11 mouse cellular contexts compared by ENCODE assay signal in the genomic region with DNA sequence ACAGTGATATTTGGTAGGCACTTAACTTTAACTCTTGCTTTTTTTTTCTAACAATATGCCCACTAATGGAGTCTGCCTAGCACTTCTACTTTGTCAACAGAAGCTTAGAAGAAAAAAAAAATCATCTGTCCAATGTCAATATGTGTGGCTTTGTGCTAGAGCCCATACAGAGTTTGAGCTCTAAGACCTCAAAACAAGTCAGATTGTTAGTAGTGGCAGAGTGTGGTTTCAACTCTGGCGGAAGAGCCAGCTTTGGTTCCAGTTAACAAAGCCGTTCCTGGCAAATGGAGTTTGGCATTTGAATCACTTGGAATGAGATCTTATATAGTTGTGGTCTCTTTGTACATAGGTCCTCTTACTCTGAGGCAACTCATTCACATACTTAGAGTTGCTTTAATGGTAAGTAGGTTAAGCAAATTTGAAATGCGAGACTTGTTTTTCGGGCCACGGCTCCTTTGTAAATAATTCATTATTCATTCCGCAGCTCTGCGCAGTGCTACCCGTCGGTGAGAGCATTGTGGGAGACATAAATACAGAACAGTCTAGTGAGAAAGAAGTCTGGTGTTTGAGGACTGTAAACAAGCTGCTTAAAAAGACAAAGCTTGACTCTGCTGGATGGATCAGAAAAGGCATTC.
DNase-seq lines count a peak whose midpoint lies in the region; ATAC-seq and TF ChIP-seq lines count a peak whose summit lies in the region.
"Had no signal": no experiment of that assay in that cellular context is flagged by ENCODE, and none has a peak within 500 bp of the region (broad histone marks: within the 10 kb centered on the region; RNA-seq: fewer than 3 reads in every experiment).

No protein-coding gene starts in this region.

- WGBS in hindbrain, embryonic 15.5 days: 29% methylated on average over 9 of the region's 9 CpGs
- WGBS in stomach, postnatal 0 days: 33% methylated on average over 9 of the region's 9 CpGs

- peaks cover 10% of the 10 kb centered on the region for H3K4me1 ChIP-seq in embryonic fibroblast, embryonic 13.5 days (ENCODE audit: control insufficient read depth, insufficient read depth, low read length)
- peaks cover 20% of the 10 kb centered on the region for H3K4me1 ChIP-seq in hindbrain, embryonic 15.5 days (replicated peaks)
- no peaks in the 10 kb centered on the region for H3K4me1 ChIP-seq in stomach, postnatal 0 days (replicated peaks; ENCODE audit: control insufficient read depth, insufficient read depth)

- no peak for TF ChIP-seq CTCF in embryonic fibroblast, embryonic 13.5 days (IDR thresholded peaks at IDR 0.05; ENCODE audit: borderline replicate concordance, insufficient read depth, low read length)
- no peak for TF ChIP-seq CTCF in stomach, postnatal 0 days (IDR thresholded peaks at IDR 0.05; ENCODE audit: low read depth)

- H3K27me3 ChIP-seq in hindbrain, embryonic 15.5 days: no peaks in the 10 kb centered on the region
- H3K27me3 ChIP-seq in stomach, postnatal 0 days (ENCODE audit: control insufficient read depth, insufficient read depth, low read length): no peaks in the 10 kb centered on the region
- H3K27me3 ChIP-seq: liver, embryonic 13.5 days had no signal

- no peak overlapping the region for H3K9ac ChIP-seq in hindbrain, embryonic 15.5 days
- H3K9ac ChIP-seq in stomach, postnatal 0 days (ENCODE audit: low read length): no peak overlapping the region
- H3K9ac ChIP-seq: liver, embryonic 13.5 days had no signal

- peak; percentile 69 for ATAC-seq in hindbrain, embryonic 15.5 days (ENCODE audit: low FRiP score, low read depth)
- peak; percentile 40; the same call in 1 of the 2 replicates for ATAC-seq in stomach, postnatal 0 days (ENCODE audit: low FRiP score, low TSS enrichment)

- no peaks in the 10 kb centered on the region for H3K9me3 ChIP-seq in hindbrain, embryonic 15.5 days
- no peaks in the 10 kb centered on the region for H3K9me3 ChIP-seq in stomach, postnatal 0 days (ENCODE audit: control insufficient read depth, low read length)

- H3K27ac ChIP-seq in embryonic fibroblast, embryonic 13.5 days (ENCODE audit: insufficient read depth, low read length): peak overlapping the region; percentile 86
- H3K27ac ChIP-seq in hindbrain, embryonic 15.5 days (replicated peaks): peak overlapping the region; percentile 13
- H3K27ac ChIP-seq in stomach, postnatal 0 days (replicated peaks): peak overlapping the region; percentile 69

- TF ChIP-seq EP300 in stomach, postnatal 0 days (optimal IDR thresholded peaks at IDR 0.05): no peak

- DNase-seq in lung, postnatal 36 days: peak; percentile 1
- DNase-seq in lung, adult 18-20 months: no peak
- no peak for DNase-seq in stomach, postnatal 0 days (ENCODE audit: low spot score)
- DNase-seq in testis, postnatal 14 days (ENCODE audit: low spot score): no peak
- no peak for DNase-seq in cerebellum, adult 8-10 months
- DNase-seq: liver, embryonic 13.5 days; thymus, adult 18-20 months had no signal

- no peaks in the 10 kb centered on the region for H3K36me3 ChIP-seq in hindbrain, embryonic 15.5 days
- H3K36me3 ChIP-seq in stomach, postnatal 0 days (ENCODE audit: control insufficient read depth, insufficient read depth, low read length): no peaks in the 10 kb centered on the region
- H3K36me3 ChIP-seq: liver, embryonic 13.5 days had no signal

- no peak for TF ChIP-seq POLR2A in embryonic fibroblast, embryonic 13.5 days (IDR thresholded peaks at IDR 0.05; ENCODE audit: low read depth, low read length)

- no peak overlapping the region for H3K4me3 ChIP-seq in embryonic fibroblast, embryonic 13.5 days (ENCODE audit: insufficient read depth, low read length)
- H3K4me3 ChIP-seq in hindbrain, embryonic 15.5 days: no peak overlapping the region
- no peak overlapping the region for H3K4me3 ChIP-seq in stomach, postnatal 0 days (ENCODE audit: low read depth, low read length)
- H3K4me3 ChIP-seq: erythroblast, embryonic 14.5 days; liver, embryonic 13.5 days had no signal

- H3K4me2 ChIP-seq in hindbrain, embryonic 15.5 days: no peak overlapping the region
- 0 out of 2 replicates have a peak overlapping the region, but pooled peaks have one; percentile 5 for H3K4me2 ChIP-seq in stomach, postnatal 0 days (replicated peaks; ENCODE audit: low read depth)
- H3K4me2 ChIP-seq: heart, embryonic 11.5 days; liver, embryonic 13.5 days had no signal

Comparison
In these comparisons a context has a peak if more than half of its experiments do, and no peak if none do; other contexts are left out.
1. H3K27ac ChIP-seq: peak in every context shown above with its lines; median percentile 86 in embryonic fibroblast, embryonic 13.5 days; 69 in stomach, postnatal 0 days; 13 in hindbrain, embryonic 15.5 days.